Comparison of ENCODE assay signal across 8 mouse cellular contexts in genomic region chr8:13493858-13494631, GRCm38 (mm10). TPM values are rescaled to one million over a fixed set of nuclear protein-coding genes. Genes with fewer than 3 reads are reported as not detected.
A peak's percentile ranks its signal among the peaks of the same experiment; 100 is the strongest.
DNase-seq lines count a peak whose midpoint lies in the region; ATAC-seq and TF ChIP-seq lines count a peak whose summit lies in the region.

Gene Gas6 (minus strand): TSS chr8:13494490.

- 2% methylated on average over 39 of the region's 64 CpGs for WGBS in hindbrain, embryonic 16.5 days

- H3K27ac ChIP-seq in cortical plate, adult 2 months (ENCODE audit: insufficient read depth, low read length): peak within 1 kb of the TSS; percentile 56
- peak within 1 kb of the TSS; percentile 75 for H3K27ac ChIP-seq in hindbrain, embryonic 16.5 days (ENCODE audit: low read depth, low read length)

- ATAC-seq in hindbrain, embryonic 16.5 days: peak; percentile 83

- H3K4me2 ChIP-seq in hindbrain, embryonic 16.5 days (ENCODE audit: low read length): peak within 1 kb of the TSS; percentile 77

- H3K4me3 ChIP-seq in cortical plate, adult 2 months (ENCODE audit: insufficient read depth, low read length): peak within 1 kb of the TSS; percentile 95
- peak within 1 kb of the TSS; percentile 78 for H3K4me3 ChIP-seq in hindbrain, embryonic 16.5 days (ENCODE audit: low read length)
- H3K4me3 ChIP-seq in megakaryocyte, embryonic 14.5 days (replicated peaks): peak within 1 kb of the TSS; percentile 89

- TF ChIP-seq CTCF in cortical plate, adult 2 months (IDR thresholded peaks at IDR 0.05; ENCODE audit: extremely low read depth, insufficient read depth, low read length): no peak

- H3K4me1 ChIP-seq in cortical plate, adult 2 months (ENCODE audit: control insufficient read depth, insufficient read depth, low read length): peaks cover 4% of the 10 kb centered on the region; the same call in 1 of the 2 replicates
- peaks cover 18% of the 10 kb centered on the region for H3K4me1 ChIP-seq in hindbrain, embryonic 16.5 days (ENCODE audit: control insufficient read depth, insufficient read depth, low read depth, low read length)
- peaks cover 59% of the 10 kb centered on the region for H3K4me1 ChIP-seq in megakaryocyte, embryonic 14.5 days

- no peaks in the 10 kb centered on the region; the same call in 1 of the 2 replicates for H3K27me3 ChIP-seq in hindbrain, embryonic 16.5 days (replicated peaks; ENCODE audit: control insufficient read depth, insufficient read depth, low read length)
- H3K27me3 ChIP-seq in megakaryocyte, embryonic 14.5 days (replicated peaks): peaks cover 67% of the 10 kb centered on the region

- H3K9me3 ChIP-seq in hindbrain, embryonic 16.5 days (ENCODE audit: control insufficient read depth, low read length): no peaks in the 10 kb centered on the region
- 0 out of 2 replicates have a peak, but pooled peaks cover 9% of the 10 kb centered on the region for H3K9me3 ChIP-seq in megakaryocyte, embryonic 14.5 days

- TF ChIP-seq POLR2A in cortical plate, adult 2 months (IDR thresholded peaks at IDR 0.05; ENCODE audit: extremely low read depth, insufficient read depth, low read length): peak; percentile 87

- H3K9ac ChIP-seq in hindbrain, embryonic 16.5 days (ENCODE audit: low read depth, low read length): peak within 1 kb of the TSS; percentile 89

- intact Hi-C loops in gastrocnemius, postnatal 14 days (cut with DNase I; ENCODE audit: low total_unique reads): no loop called here
- intact Hi-C loops in left cerebral cortex, postnatal 10 days (cut with DNase I): loop anchor here (5.0 kb wide), 1 partner anchor 53 kb away; no protein-coding TSS in a partner anchor

- peak; percentile 58 to 73 for DNase-seq in left cerebral cortex, adult 18-20 months (ENCODE audit: low spot score in 2 of 2)
- DNase-seq in left cerebral cortex, adult 11 months (ENCODE audit: low spot score): no peak
- peak; percentile 64 for DNase-seq in gastrocnemius, postnatal 14 days
- peak; percentile 40 to 71 for DNase-seq in left cerebral cortex, postnatal 10 days (ENCODE audit: extremely low spot score in 1 of 2, low spot score in 2 of 2)
- DNase-seq in right cerebral cortex, postnatal 10 days (ENCODE audit: low spot score in 2 of 2): peak; percentile 72 to 79

- peaks cover 4% of the 10 kb centered on the region; the same call in 1 of the 2 replicates for H3K36me3 ChIP-seq in hindbrain, embryonic 16.5 days (ENCODE audit: control insufficient read depth, insufficient read depth, low read length)
- H3K36me3 ChIP-seq in megakaryocyte, embryonic 14.5 days (replicated peaks; ENCODE audit: low read length): no peaks in the 10 kb centered on the region

RNA-seq across cellular contexts. Expression of gene Gas6, which starts in this region (rescaled TPM):
- total RNA-seq in left cerebral cortex, adult 18-20 months (2021): 100 to 1,000 TPM in 1 of 2 experiments, 10 to 100 TPM in 1; 95.8 to 103 TPM
- 101 and 106 TPM in 2 replicates for polyA plus RNA-seq in cortical plate, adult 2 months (2012; rRNA removed)
- total RNA-seq in gastrocnemius, postnatal 14 days (2021): 10 to 100 TPM; 59.2 to 72.3 TPM
- polyA plus RNA-seq in hindbrain, embryonic 16.5 days (2015; fragmentation: Nextera tagmentation; extraction: Ambion mirVana): 65.1 and 67.4 TPM in 2 replicates
- total RNA-seq in left cerebral cortex, postnatal 10 days (2021): 100 to 1,000 TPM; 125 to 126 TPM
- polyA plus RNA-seq in megakaryocyte, embryonic 14.5 days (2012; ENCODE audit: insufficient read depth, low replicate concordance): 1.3 TPM in 1 of 2 replicates, not detected in the other

Comparison
In these comparisons a context has a peak if more than half of its experiments do, and no peak if none do; other contexts are left out.
1. RNA of gene Gas6 (polyA plus RNA-seq): 101 to 106 TPM in cortical plate, adult 2 months and 65.1 to 67.4 TPM in hindbrain, embryonic 16.5 days; 1.3 TPM in megakaryocyte, embryonic 14.5 days; every median in the first group is over 10 times any median in the second.
2. Peak in every context shown above with its lines, with median percentiles within 50 percentile points of each other: H3K4me3 ChIP-seq.